Mouse (Mus musculus) hindbrain, embryonic 11.5 days (tissue): ENCODE measurements around the gene 1700092M07Rik. TPM values are rescaled to one million over a fixed set of nuclear protein-coding genes. Genes with fewer than 3 reads are reported as not detected.
A peak's percentile ranks its signal among the peaks of the same experiment; 100 is the strongest.

Experiments used
- ATAC-seq: fragments of 200-750 bp; cut with Nextera tagmentation; 2 replicates; pipeline ENCODE4 v1.8.0; 2017; ENCODE audit warnings: mild to moderate bottlenecking, moderate TSS enrichment, moderate library complexity; ENCODE audit not compliant: low FRiP score
- DNase-seq: peaks from one replicate; pipeline ENCODE4 v3.0.0-alpha.2; 2015; ENCODE audit warnings: low spot score
- H3K27ac ChIP-seq: fragments of 300-500 bp; sonication (generic); 2 replicates; pipeline ENCODE4 v1.5.1; 2014; ENCODE audit warnings: mild to moderate bottlenecking, low read depth, low read length
- H3K27me3 ChIP-seq: fragments of 300-500 bp; sonication (generic); 2 replicates; pipeline ENCODE4 v1.6.1; 2014; ENCODE audit warnings: mild to moderate bottlenecking, low read length, moderate library complexity, mixed read lengths; ENCODE audit not compliant: control insufficient read depth, insufficient read depth
- H3K36me3 ChIP-seq: fragments of 300-500 bp; sonication (generic); 2 replicates; pipeline ENCODE4 v1.6.1; 2014; ENCODE audit warnings: mild to moderate bottlenecking, low read length, moderate library complexity, mixed read lengths; ENCODE audit not compliant: control insufficient read depth, insufficient read depth
- H3K4me1 ChIP-seq: fragments of 300-500 bp; sonication (generic); replicated peaks from 2 replicates; pipeline ENCODE4 v1.6.1; 2014; ENCODE audit warnings: low read length, mixed read lengths; ENCODE audit not compliant: control insufficient read depth, insufficient read depth
- H3K4me2 ChIP-seq: fragments of 300-500 bp; sonication (generic); replicated peaks from 2 replicates; pipeline ENCODE4 v1.6.1; 2014; ENCODE audit warnings: mild to moderate bottlenecking, low read depth, low read length
- H3K4me3 ChIP-seq: fragments of 300-500 bp; sonication (generic); 2 replicates; pipeline ENCODE4 v1.5.1; 2014; ENCODE audit warnings: low read depth, low read length
- H3K9ac ChIP-seq: fragments of 300-500 bp; sonication (generic); 2 replicates; pipeline ENCODE4 v1.6.1; 2014; ENCODE audit warnings: low read depth, low read length
- H3K9me3 ChIP-seq: fragments of 300-500 bp; sonication (generic); 2 replicates; pipeline ENCODE4 v1.6.1; 2016; ENCODE audit warnings: low read length; ENCODE audit not compliant: control insufficient read depth
- WGBS: fragments of 180-500 bp; shearing (Covaris S2); extraction: QIAGEN DNeasy Blood & Tissue Kit; methylation state at CpG from one replicate; pipeline ENCODE4 v1.1.7; 2014; 5-methylcytosine and 5-hydroxymethylcytosine counted together
- polyA plus RNA-seq: library from polyadenylated mRNA; unstranded; fragments of >200 nt; fragmentation: Nextera tagmentation; extraction: Ambion mirVana; gene quantifications from 2 replicates; pipeline ENCODE4 v1.2.1, GENCODE M21; 2014

Gene 1700092M07Rik
- polyA plus RNA-seq: 1.6 and 2.6 TPM in 2 replicates

GRCm38 (mm10) chr19:8740603-8741002, at the start of gene 1700092M07Rik:
Gene 1700092M07Rik (plus strand): TSS chr19:8740718.
- peak within 1 kb of the TSS; percentile 47 for H3K4me3 ChIP-seq
- H3K27me3 ChIP-seq: no peaks in the 10 kb centered on the region
- H3K9me3 ChIP-seq: no peaks in the 10 kb centered on the region
- 0 out of 2 replicates have a peak, but pooled peaks cover 6% of the 10 kb centered on the region for H3K4me1 ChIP-seq
- peak within 1 kb of the TSS; percentile 43 for H3K9ac ChIP-seq
- no peaks in the 10 kb centered on the region for H3K36me3 ChIP-seq
- H3K4me2 ChIP-seq: peak within 1 kb of the TSS; percentile 27
- DNase-seq (no peak), ATAC-seq (no peak)
- WGBS: 68% methylated on average over 14 of the region's 14 CpGs
- H3K27ac ChIP-seq: peak within 1 kb of the TSS; percentile 86

- Histone ChIP-seq H3K27ac (no peak overlapping the region), H3K4me3 (no peak overlapping the region), H3K9ac (no peak overlapping the region), H3K36me3 (no peaks in the 10 kb centered on the region), H3K4me1 (no peaks in the 10 kb centered on the region), H3K27me3 (no peaks in the 10 kb centered on the region), H3K4me2 (no peak overlapping the region), H3K9me3 (no peaks in the 10 kb centered on the region)
- ATAC-seq: no peak
- WGBS: 71% methylated on average over 9 of the region's 9 CpGs
- DNase-seq: no peak
These were observed 48.5 kb upstream of the 1700092M07Rik start for GRCm38 (mm10) chr19:8691871-8692539.

DNA sequence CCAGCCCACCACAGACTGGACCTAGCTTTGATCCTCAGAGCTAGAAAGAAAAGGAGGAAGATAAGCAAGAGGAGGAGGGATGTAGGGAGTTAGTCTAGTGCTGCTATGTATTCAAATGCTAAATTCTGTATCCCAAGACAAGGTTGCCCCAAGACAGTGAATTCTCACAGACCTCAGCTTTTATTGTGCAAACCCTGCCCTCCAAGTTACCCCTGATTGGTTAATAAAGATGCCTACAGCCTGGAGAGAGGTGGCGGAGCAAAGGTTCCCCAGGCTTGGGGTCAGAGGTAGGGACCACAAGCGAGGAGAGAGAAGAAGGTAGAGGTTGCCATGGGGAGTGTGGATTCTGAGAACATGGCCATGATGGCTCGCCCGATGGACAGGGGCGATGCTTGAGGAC, 47.8 kb upstream of the 1700092M07Rik start:
- no peaks in the 10 kb centered on the region for H3K36me3 ChIP-seq
- ATAC-seq: no peak
- DNase-seq: no peak
- H3K4me2 ChIP-seq: no peak overlapping the region
- no peak overlapping the region for H3K27ac ChIP-seq
- WGBS: 50% methylated on average over 5 of the region's 5 CpGs
- H3K9me3 ChIP-seq: no peaks in the 10 kb centered on the region
- no peak overlapping the region for H3K4me3 ChIP-seq
- no peaks in the 10 kb centered on the region for H3K4me1 ChIP-seq
- no peaks in the 10 kb centered on the region for H3K27me3 ChIP-seq
- H3K9ac ChIP-seq: no peak overlapping the region

- 50% methylated on average over 6 of the region's 6 CpGs for whole genome bisulfite sequencing
- H3K4me1 ChIP-seq: no peaks in the 10 kb centered on the region
- no peak overlapping the region for H3K4me3 ChIP-seq
- DNase-seq: peak; percentile 36
- H3K27me3 ChIP-seq: no peaks in the 10 kb centered on the region
- H3K36me3 ChIP-seq: no peaks in the 10 kb centered on the region
- no peak overlapping the region for H3K4me2 ChIP-seq
- no peak overlapping the region for H3K9ac ChIP-seq
- no peak for ATAC-seq
- no peaks in the 10 kb centered on the region for H3K9me3 ChIP-seq
- H3K27ac ChIP-seq: no peak overlapping the region
These were observed 45.2 kb upstream of the 1700092M07Rik start for GRCm38 (mm10) chr19:8695330-8695729.

- DNase-seq: no peak
- Histone ChIP-seq H3K27ac (no peak overlapping the region), H3K4me3 (no peak overlapping the region), H3K9ac (no peak overlapping the region), H3K4me2 (no peak overlapping the region), H3K9me3 (no peaks in the 10 kb centered on the region), H3K36me3 (no peaks in the 10 kb centered on the region), H3K27me3 (no peaks in the 10 kb centered on the region), H3K4me1 (no peaks in the 10 kb centered on the region)
- no peak for ATAC-seq
- WGBS: 80% methylated on average over 9 of the region's 9 CpGs
These were observed 40.9 kb upstream of the 1700092M07Rik start for GRCm38 (mm10) chr19:8699652-8700051.

DNA sequence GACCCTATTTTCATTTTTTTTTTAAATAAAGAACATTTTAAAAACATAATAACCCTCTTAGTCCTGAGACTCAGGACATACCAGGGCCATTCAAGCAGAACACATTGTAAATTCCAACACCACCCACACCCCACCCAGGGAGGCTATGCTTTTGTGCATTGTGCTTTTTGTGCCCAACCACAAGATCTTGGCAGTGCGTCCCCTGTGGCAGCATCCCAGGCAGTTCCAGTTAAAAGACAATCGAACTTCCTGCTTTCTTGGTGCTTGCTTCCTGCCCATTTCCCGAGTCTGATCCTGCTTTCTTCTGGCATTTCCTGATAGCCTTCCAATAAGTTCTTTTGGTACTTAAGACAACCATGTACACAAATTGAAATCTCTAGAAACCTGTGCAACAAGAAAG, 38.1 kb upstream of the 1700092M07Rik start:
- Histone ChIP-seq H3K27ac (no peak overlapping the region), H3K9me3 (no peaks in the 10 kb centered on the region), H3K4me1 (no peaks in the 10 kb centered on the region), H3K36me3 (peaks cover under 1% of the 10 kb centered on the region; the same call in 1 of the 2 replicates), H3K27me3 (no peaks in the 10 kb centered on the region), H3K9ac (no peak overlapping the region), H3K4me2 (no peak overlapping the region), H3K4me3 (no peak overlapping the region)
- WGBS: 53% methylated on average over 3 of the region's 3 CpGs
- no peak for DNase-seq
- no peak for ATAC-seq

DNA sequence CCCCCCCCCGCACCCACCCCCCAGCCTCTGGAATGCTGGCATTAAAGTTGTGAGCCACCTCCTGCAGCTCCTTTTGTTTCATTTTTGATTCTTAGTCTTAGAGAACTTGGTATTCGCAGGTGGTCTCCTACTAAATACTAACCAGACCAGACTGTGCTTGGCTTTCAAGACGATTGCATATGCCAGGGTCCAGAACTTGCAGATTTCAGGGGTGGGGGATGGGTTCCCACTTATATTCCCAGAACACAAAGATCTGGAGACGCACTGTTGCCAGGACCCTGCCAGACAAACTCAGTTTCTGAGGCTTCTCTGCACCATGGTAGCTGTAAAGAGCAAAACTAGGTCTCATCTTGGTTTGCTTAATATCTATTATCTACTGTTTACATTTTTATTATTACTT, 36.9 kb upstream of the 1700092M07Rik start:
- WGBS: 54% methylated on average over 4 of the region's 4 CpGs
- H3K9me3 ChIP-seq: no peaks in the 10 kb centered on the region
- H3K36me3 ChIP-seq: peaks cover 8% of the 10 kb centered on the region
- no peak overlapping the region for H3K4me3 ChIP-seq
- no peaks in the 10 kb centered on the region for H3K4me1 ChIP-seq
- H3K27ac ChIP-seq: no peak overlapping the region
- ATAC-seq (no peak), DNase-seq (no peak)
- no peak overlapping the region for H3K9ac ChIP-seq
- H3K27me3 ChIP-seq: no peaks in the 10 kb centered on the region
- no peak overlapping the region for H3K4me2 ChIP-seq

GRCm38 (mm10) chr19:8705026-8705708, 35.4 kb upstream of the 1700092M07Rik start:
- Histone ChIP-seq H3K9me3 (no peaks in the 10 kb centered on the region), H3K4me1 (no peaks in the 10 kb centered on the region), H3K27me3 (no peaks in the 10 kb centered on the region), H3K27ac (no peak overlapping the region), H3K36me3 (peaks cover 8% of the 10 kb centered on the region), H3K9ac (no peak overlapping the region), H3K4me2 (no peak overlapping the region), H3K4me3 (no peak overlapping the region)
- no peak for ATAC-seq
- DNase-seq: no peak
- 77% methylated on average over 6 of the region's 6 CpGs for WGBS
